Mouse (Mus musculus) forelimb bud, embryonic 11.5 days (tissue): ENCODE results near the gene Cacna2d2.

Experiments used
- DNase-seq: peaks from one replicate; pipeline ENCODE4 v3.0.0-alpha.2; 2012; ENCODE audit warnings: low read depth, low spot score

Gene Cacna2d2

GRCm38 (mm10) chr9:107400666-107401285, 1.4 kb downstream of the Cacna2d2 start:
- DNase-seq = no peak

- no peak for DNase-seq
Measured at GRCm38 (mm10) chr9:107403116-107403515, 3.7 kb downstream of the Cacna2d2 start.

- no peak for DNase-seq
Measured at GRCm38 (mm10) chr9:107409449-107409848, 10.0 kb downstream of the Cacna2d2 start.

GRCm38 (mm10) chr9:107417106-107417505, 17.7 kb downstream of the Cacna2d2 start:
- DNase-seq = no peak

- no peak for DNase-seq
Measured at GRCm38 (mm10) chr9:107419491-107420244, 20.3 kb downstream of the Cacna2d2 start.

GRCm38 (mm10) chr9:107420898-107421297, 21.5 kb downstream of the Cacna2d2 start:
- no peak for DNase-seq

- DNase-seq = no peak
Measured at GRCm38 (mm10) chr9:107422878-107423277, 23.5 kb downstream of the Cacna2d2 start.

GRCm38 (mm10) chr9:107424485-107425175, 25.2 kb downstream of the Cacna2d2 start:
- no peak for DNase-seq

- DNase-seq = no peak
Measured at GRCm38 (mm10) chr9:107427876-107428275, 28.5 kb downstream of the Cacna2d2 start.

GRCm38 (mm10) chr9:107428451-107429186, 29.2 kb downstream of the Cacna2d2 start:
- no peak for DNase-seq

- DNase-seq = no peak
Measured at GRCm38 (mm10) chr9:107430445-107430844, 31.0 kb downstream of the Cacna2d2 start.

GRCm38 (mm10) chr9:107432546-107432945, 33.1 kb downstream of the Cacna2d2 start:
- no peak for DNase-seq

- DNase-seq = no peak
Measured at GRCm38 (mm10) chr9:107434851-107435250, 35.4 kb downstream of the Cacna2d2 start.

- peak; percentile 29 for DNase-seq
Measured at GRCm38 (mm10) chr9:107435285-107435684, 35.9 kb downstream of the Cacna2d2 start.

- DNase-seq = no peak
Measured at GRCm38 (mm10) chr9:107442891-107443290, 43.5 kb downstream of the Cacna2d2 start.

- DNase-seq = no peak
Measured at GRCm38 (mm10) chr9:107443324-107443723, 43.9 kb downstream of the Cacna2d2 start.

GRCm38 (mm10) chr9:107445011-107445471, 45.6 kb downstream of the Cacna2d2 start:
- DNase-seq = no peak

- no peak for DNase-seq
Measured at GRCm38 (mm10) chr9:107448805-107449517, 49.5 kb downstream of the Cacna2d2 start.

- no peak for DNase-seq
Measured at GRCm38 (mm10) chr9:107451400-107451799, 52.0 kb downstream of the Cacna2d2 start.

GRCm38 (mm10) chr9:107451891-107452521, 52.6 kb downstream of the Cacna2d2 start:
- no peak for DNase-seq

GRCm38 (mm10) chr9:107452552-107452951, 53.1 kb downstream of the Cacna2d2 start:
- peak; percentile 27 for DNase-seq
